Mouse (Mus musculus): ENCODE measurements around the gene Mrgpre.

GRCm38 (mm10) chr7:143768267-143768666 lies 16.0 kb downstream of the Mrgpre start:
- no peak for TF ChIP-seq CTCF (IDR thresholded peaks at IDR 0.05; ENCODE audit: low read depth, low read length)
- TF ChIP-seq GATA1 (IDR thresholded peaks at IDR 0.05; ENCODE audit: borderline replicate concordance, low read length), result no peak
- no peak for TF ChIP-seq TAL1 (conservative IDR thresholded peaks at IDR 0.05; ENCODE audit: low read depth, low read length)
